Mouse (Mus musculus) mouse trophoblast stem cell (cell line): ENCODE data around the gene Dohh.

ENCODE experiments used
- in situ Hi-C, 2 experiments: fragments of 300-500 bp; cut with MseI, MboI; formaldehyde crosslinking; loops; 2 replicates in 1 of 2; 3 replicates in 1 of 2; pipeline ENCODE4 v1.15.1; 2025

Gene Dohh

DNA sequence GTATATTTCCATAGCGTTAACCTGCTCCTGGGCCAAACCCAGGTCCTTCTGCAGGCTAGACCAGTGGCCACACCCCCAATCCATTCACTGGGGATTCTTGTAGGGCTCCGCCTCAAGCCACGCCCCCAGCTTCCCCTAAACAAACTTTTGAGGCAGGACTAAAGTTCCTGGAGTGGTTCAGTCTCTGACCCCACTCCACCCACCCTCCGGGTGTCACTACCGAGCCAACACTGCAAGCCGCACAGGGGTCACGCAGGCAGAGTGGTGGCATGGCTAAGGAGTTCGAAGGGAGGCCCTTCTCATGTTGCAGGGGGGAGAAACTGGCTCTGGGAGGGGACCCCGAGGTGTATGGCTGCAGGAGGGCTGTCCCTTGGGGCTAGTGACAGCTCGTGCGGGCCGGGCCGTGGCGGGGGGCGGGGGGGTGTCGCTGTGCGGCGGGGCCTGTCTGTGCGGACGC lies 45.4 kb downstream of the Dohh start:
- in situ Hi-C loops: no loop called here

GRCm38 (mm10) chr10:81430141-81430830 lies 46.1 kb downstream of the Dohh start:
- in situ Hi-C loops: no loop called here

DNA sequence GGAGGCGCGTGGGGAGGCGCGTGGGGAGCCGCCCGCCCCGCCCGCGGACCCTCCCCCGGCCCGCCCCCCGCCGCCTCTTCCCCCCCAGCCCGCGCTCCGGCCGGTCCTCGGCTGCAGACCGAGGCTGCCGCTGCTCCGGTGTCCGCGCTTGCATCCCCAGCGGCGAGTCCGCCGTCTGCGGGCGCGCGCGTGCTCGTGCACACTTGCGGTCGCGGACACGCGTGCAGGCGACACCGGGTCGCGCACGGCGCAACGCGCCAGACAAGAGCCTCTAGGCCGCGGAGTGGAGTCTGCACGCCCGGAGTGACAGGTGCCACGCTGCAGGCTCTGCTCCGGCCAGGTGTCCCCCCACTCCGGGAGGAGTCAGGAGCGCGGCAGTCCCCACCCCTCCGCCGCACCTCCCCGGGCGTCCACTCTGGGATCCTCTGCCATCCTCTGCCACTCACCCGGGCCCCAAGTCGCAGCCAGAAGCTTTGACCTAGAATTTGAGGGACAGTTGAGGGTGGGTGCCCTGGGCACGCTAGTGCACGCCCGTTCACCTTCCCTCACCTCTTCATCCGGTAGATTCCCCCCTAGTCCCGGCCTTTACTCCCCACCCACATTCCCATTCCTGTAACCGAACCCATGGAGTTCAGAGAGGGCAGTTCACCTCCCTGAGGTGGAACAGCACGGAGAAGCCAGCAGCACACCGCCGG lies 46.8 kb downstream of the Dohh start:
- in situ Hi-C loops: no loop called here

- in situ Hi-C loops: no loop called here
Measured at GRCm38 (mm10) chr10:81431526-81432168, 47.4 kb downstream of the Dohh start.

DNA sequence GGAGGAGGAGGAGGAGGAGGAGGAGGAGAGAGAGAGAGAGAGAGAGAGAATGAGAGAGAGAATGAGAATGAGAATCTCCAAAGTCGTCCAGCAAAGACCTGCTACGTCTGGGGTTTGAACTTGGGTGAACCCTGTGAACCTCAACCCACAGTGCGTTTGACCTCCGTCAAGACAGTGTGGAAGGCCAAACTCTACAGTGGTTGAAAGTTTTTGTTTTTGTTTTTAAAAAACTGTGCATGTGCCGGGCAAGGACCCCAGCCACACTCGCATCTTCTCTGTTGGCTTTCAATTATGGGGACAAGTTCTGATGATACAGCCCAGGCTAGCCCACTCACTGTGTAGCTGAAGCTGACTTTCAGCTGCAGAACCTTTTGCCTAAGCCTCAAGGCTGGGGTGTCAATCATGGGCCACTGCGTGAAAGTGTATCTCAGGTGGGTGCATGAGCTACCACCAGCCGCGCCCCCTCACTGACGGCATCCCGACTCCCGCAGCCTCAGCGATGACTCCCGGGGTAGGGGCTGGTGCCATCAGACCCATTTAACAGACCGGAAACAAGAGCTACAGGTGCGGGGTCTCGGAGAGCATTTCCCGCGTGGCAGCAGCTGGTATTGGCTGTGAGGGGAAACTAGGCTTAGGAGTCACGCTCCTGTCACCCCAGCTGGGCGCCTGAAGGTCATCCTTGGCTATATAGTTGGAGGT lies 48.1 kb downstream of the Dohh start:
- in situ Hi-C loops: no loop called here

DNA sequence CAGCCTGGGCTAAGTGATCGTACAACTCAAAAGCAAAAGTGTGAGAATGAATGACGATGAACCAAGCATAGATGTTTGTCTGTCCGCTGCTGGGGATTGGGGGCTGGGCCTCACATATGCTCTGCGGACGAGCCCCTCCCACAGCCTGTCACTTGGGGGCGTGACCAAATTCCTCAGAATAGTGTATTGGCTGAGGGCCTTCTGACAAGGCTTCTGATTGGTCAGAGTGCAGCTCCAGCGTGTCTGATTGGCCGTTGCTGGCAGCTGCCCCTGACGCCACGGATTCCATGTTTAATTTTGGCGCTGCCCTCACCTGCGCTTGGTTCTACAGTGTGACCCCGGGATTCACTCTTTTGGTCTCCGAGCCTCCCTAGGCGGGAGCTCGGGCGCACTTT lies 48.6 kb downstream of the Dohh start:
- in situ Hi-C loops: no loop called here

GRCm38 (mm10) chr10:81433541-81434289 lies 49.5 kb downstream of the Dohh start:
- in situ Hi-C loops: no loop called here

GRCm38 (mm10) chr10:81434361-81435263 lies 50.4 kb downstream of the Dohh start:
- in situ Hi-C loops: no loop called here

GRCm38 (mm10) chr10:81435436-81435835 lies 51.2 kb downstream of the Dohh start:
- in situ Hi-C loops: no loop called here
